Mouse (Mus musculus) urinary bladder, adult 18-20 months (tissue): ENCODE measurements around the gene Map3k3.
A peak's percentile ranks its signal among the peaks of the same experiment; 100 is the strongest.

Experiments
- DNase-seq, 2 experiments: peaks; one replicate each; pipeline ENCODE4 v3.0.0; 2022; ENCODE audit warnings: low spot score in 2 of 2, mixed read lengths in 2 of 2

Map3k3 gene

GRCm38 (mm10) chr11:106158081-106158929 is 73.9 kb downstream of the Map3k3 start:
- DNase-seq: no peak

GRCm38 (mm10) chr11:106158930-106159215 is 74.5 kb downstream of the Map3k3 start:
- no peak for DNase-seq

- DNase-seq: no peak
Measured at GRCm38 (mm10) chr11:106159216-106159920, 75.0 kb downstream of the Map3k3 start.

GRCm38 (mm10) chr11:106159921-106160840 is 75.8 kb downstream of the Map3k3 start:
- DNase-seq: peak; percentile 46 to 65

- DNase-seq: peak in 1 of 2 experiments; percentile 21
Measured at GRCm38 (mm10) chr11:106160841-106161721, 76.7 kb downstream of the Map3k3 start, which contains the start of the genes Gm10840 and Limd2. Gene Gm10840, plus strand, starts transcription at chr11:106160850. Gene Limd2, minus strand, starts transcription at chr11:106160860.

GRCm38 (mm10) chr11:106162237-106162636 is 77.8 kb downstream of the Map3k3 start:
- DNase-seq: no peak

GRCm38 (mm10) chr11:106163546-106163945 is 79.1 kb downstream of the Map3k3 start:
- DNase-seq: no peak

GRCm38 (mm10) chr11:106164601-106165180 is 80.3 kb downstream of the Map3k3 start:
- no peak for DNase-seq

- DNase-seq: no peak
Measured at GRCm38 (mm10) chr11:106167435-106167834, 83.0 kb downstream of the Map3k3 start.

GRCm38 (mm10) chr11:106170807-106171206 is 86.4 kb downstream of the Map3k3 start:
- no peak for DNase-seq

- no peak for DNase-seq
Measured at GRCm38 (mm10) chr11:106173228-106173627, 88.8 kb downstream of the Map3k3 start.

- DNase-seq: no peak
Measured at GRCm38 (mm10) chr11:106174372-106174771, 90.0 kb downstream of the Map3k3 start.

- DNase-seq: no peak
Measured at GRCm38 (mm10) chr11:106175081-106175480, 90.7 kb downstream of the Map3k3 start.

- DNase-seq: no peak
Measured at GRCm38 (mm10) chr11:106176372-106176771, 92.0 kb downstream of the Map3k3 start.

GRCm38 (mm10) chr11:106178036-106178782 is 93.8 kb downstream of the Map3k3 start:
- no peak for DNase-seq

GRCm38 (mm10) chr11:106179711-106180448 is 95.5 kb downstream of the Map3k3 start:
- no peak for DNase-seq

GRCm38 (mm10) chr11:106180449-106180801 is 96.0 kb downstream of the Map3k3 start:
- no peak for DNase-seq

GRCm38 (mm10) chr11:106187326-106187725 is 102.9 kb downstream of the Map3k3 start:
- no peak for DNase-seq

GRCm38 (mm10) chr11:106191716-106192115 is 107.3 kb downstream of the Map3k3 start:
- no peak for DNase-seq
